Mouse (Mus musculus) liver, adult 2 months (tissue): ENCODE results near the gene Mok.

Source experiments
- CTCF ChIP-seq: fragments of 200-500 bp; IDR thresholded peaks from 2 replicates; pipeline ENCODE4 v1.5.1; 2011; ENCODE audit warnings: low read depth, low read length, control low read depth
- POLR2A ChIP-seq: fragments of 200-500 bp; IDR thresholded peaks from 2 replicates; pipeline ENCODE4 v1.6.1; 2011; ENCODE audit warnings: low read length, control low read depth; ENCODE audit not compliant: insufficient read depth; ENCODE audit errors: extremely low read depth

DNA sequence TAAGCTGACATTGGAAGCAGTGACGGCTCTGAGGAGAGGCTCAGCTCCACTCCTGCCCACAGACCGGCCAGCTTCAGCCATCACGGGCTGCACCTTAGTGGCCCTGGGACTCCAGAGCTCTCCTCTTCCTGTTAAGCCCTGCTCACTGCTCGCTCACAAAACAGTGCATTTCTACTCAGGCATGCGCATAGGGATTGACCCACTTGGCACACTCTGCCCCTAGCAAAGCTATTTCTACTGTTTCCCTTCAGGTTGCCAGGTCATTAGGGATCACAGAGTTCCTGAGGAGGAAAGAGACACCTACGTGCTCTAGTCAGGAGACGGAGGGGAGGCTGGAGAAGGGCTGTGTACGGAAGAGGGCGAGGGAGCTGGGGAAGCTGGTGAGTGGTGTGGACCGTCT is 25.2 kb upstream of the Mok start:
- TF ChIP-seq CTCF (no peak), POLR2A (no peak)
